Mouse (Mus musculus) forebrain, embryonic 14.5 days (tissue): ENCODE results near the gene Sox13. TPM values are rescaled to one million over a fixed set of nuclear protein-coding genes. Genes with fewer than 3 reads are reported as not detected.

ENCODE experiments used
- ATAC-seq: fragments of 200-750 bp; cut with Nextera tagmentation; 2 replicates; pipeline ENCODE4 v1.8.0; 2017; ENCODE audit warnings: mild to moderate bottlenecking, moderate library complexity
- DNase-seq: peaks from one replicate; pipeline ENCODE4 v3.0.0-alpha.2; 2015; ENCODE audit warnings: low spot score
- H3K27ac ChIP-seq: fragments of 300-500 bp; sonication (generic); 2 replicates; pipeline ENCODE4 v1.5.1; 2014; ENCODE audit warnings: low read depth, mild to moderate bottlenecking, control low read depth, low read length, moderate library complexity
- H3K27me3 ChIP-seq: fragments of 300-500 bp; sonication (generic); replicated peaks from 2 replicates; pipeline ENCODE4 v1.6.1; 2014; ENCODE audit warnings: low read length, control low read depth, mixed read lengths; ENCODE audit not compliant: control insufficient read depth, insufficient read depth
- H3K36me3 ChIP-seq: fragments of 300-500 bp; sonication (generic); 2 replicates; pipeline ENCODE4 v1.6.1; 2014; ENCODE audit warnings: low read length, control low read depth; ENCODE audit not compliant: control insufficient read depth, insufficient read depth
- H3K4me1 ChIP-seq: fragments of 300-500 bp; sonication (generic); 2 replicates; pipeline ENCODE4 v1.6.1; 2014; ENCODE audit warnings: antibody characterized with exemption, low read length, control low read depth; ENCODE audit not compliant: control insufficient read depth, insufficient read depth
- H3K4me2 ChIP-seq: fragments of 300-500 bp; sonication (generic); 2 replicates; pipeline ENCODE4 v1.6.1; 2014; ENCODE audit warnings: mild to moderate bottlenecking, control low read depth, low read length
- H3K4me3 ChIP-seq: fragments of 300-500 bp; sonication (generic); 2 replicates; pipeline ENCODE4 v1.5.1; 2014; ENCODE audit warnings: low read depth, low read length, control low read depth
- H3K9ac ChIP-seq: fragments of 300-500 bp; sonication (generic); 2 replicates; pipeline ENCODE4 v1.6.1; 2014; ENCODE audit warnings: mild to moderate bottlenecking, low read length, control low read depth, moderate library complexity
- H3K9me3 ChIP-seq: fragments of 300-500 bp; sonication (generic); replicated peaks from 2 replicates; pipeline ENCODE4 v1.6.1; 2016; ENCODE audit warnings: low read length, control low read depth, mixed read lengths; ENCODE audit not compliant: control insufficient read depth
- WGBS: fragments of 180-500 bp; shearing (Covaris S2); extraction: QIAGEN DNeasy Blood & Tissue Kit; methylation state at CpG from one replicate; pipeline ENCODE4 v1.1.7; 2014; 5-methylcytosine and 5-hydroxymethylcytosine counted together
- polyA plus RNA-seq: library from polyadenylated mRNA; unstranded; fragments of >200 nt; fragmentation: Nextera tagmentation; extraction: Ambion mirVana; gene quantifications from 2 replicates; pipeline ENCODE4 v1.2.1, GENCODE M21; 2014

Sox13 gene
- polyA plus RNA-seq, 1 experiment from 2014 or later = 4.3 TPM

GRCm38 (mm10) chr1:133421975-133422570, 2.1 kb downstream of the Sox13 start:
- DNase-seq (no peak), ATAC-seq (no peak)
- H3K4me3 ChIP-seq = peak overlapping the region; percentile 73
- H3K4me1 ChIP-seq = peaks cover 6% of the 10 kb centered on the region; the same call in 1 of the 2 replicates
- no peaks in the 10 kb centered on the region for H3K36me3 ChIP-seq
- H3K9ac ChIP-seq = peak overlapping the region; percentile 79
- no peak overlapping the region for H3K27ac ChIP-seq
- peak overlapping the region; percentile 100 for H3K4me2 ChIP-seq
- no peaks in the 10 kb centered on the region for H3K9me3 ChIP-seq
- WGBS = 45% methylated on average over 16 of the region's 16 CpGs
- H3K27me3 ChIP-seq = no peaks in the 10 kb centered on the region

DNA sequence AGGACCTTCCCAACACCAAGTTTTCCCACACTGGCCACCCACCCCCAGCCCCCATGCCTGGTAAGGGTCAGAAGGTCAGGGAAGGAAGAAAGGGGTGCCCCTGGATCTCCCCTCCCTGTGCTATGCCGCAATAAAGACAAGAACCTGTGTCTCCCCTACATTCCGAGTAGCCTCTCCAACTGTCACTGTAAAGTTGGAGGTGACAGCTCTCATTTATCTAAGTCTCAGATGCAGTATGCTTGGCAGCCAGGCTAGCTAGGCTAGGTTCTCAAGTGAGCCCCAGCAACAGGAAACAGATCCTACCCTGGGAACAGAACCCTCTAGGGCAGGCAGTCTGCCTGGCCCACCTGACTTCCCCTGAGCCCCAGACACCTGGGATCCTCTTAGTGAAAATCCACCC, 3.1 kb downstream of the Sox13 start:
- H3K4me3 ChIP-seq = no peak overlapping the region
- H3K27ac ChIP-seq = no peak overlapping the region
- ATAC-seq = no peak
- no peaks in the 10 kb centered on the region for H3K27me3 ChIP-seq
- H3K4me2 ChIP-seq = no peak overlapping the region
- no peak overlapping the region for H3K9ac ChIP-seq
- H3K9me3 ChIP-seq = no peaks in the 10 kb centered on the region
- no peak for DNase-seq
- H3K4me1 ChIP-seq = peaks cover 6% of the 10 kb centered on the region; the same call in 1 of the 2 replicates
- H3K36me3 ChIP-seq = no peaks in the 10 kb centered on the region
- WGBS = 58% methylated on average over 2 of the region's 2 CpGs

- Histone ChIP-seq H3K27me3 (no peaks in the 10 kb centered on the region), H3K27ac (no peak overlapping the region), H3K9me3 (no peaks in the 10 kb centered on the region), H3K4me3 (no peak overlapping the region), H3K4me1 (peaks cover 6% of the 10 kb centered on the region; the same call in 1 of the 2 replicates), H3K36me3 (no peaks in the 10 kb centered on the region), H3K9ac (no peak overlapping the region), H3K4me2 (no peak overlapping the region)
- ATAC-seq = no peak
- WGBS = 86% methylated on average over 3 of the region's 3 CpGs
- DNase-seq = no peak
These were observed 3.7 kb downstream of the Sox13 start for GRCm38 (mm10) chr1:133420491-133420890.

- H3K4me1 ChIP-seq = peaks cover 6% of the 10 kb centered on the region; the same call in 1 of the 2 replicates
- ATAC-seq = no peak
- H3K9ac ChIP-seq = no peak overlapping the region
- no peaks in the 10 kb centered on the region for H3K27me3 ChIP-seq
- no peaks in the 10 kb centered on the region for H3K9me3 ChIP-seq
- no peak overlapping the region for H3K4me3 ChIP-seq
- WGBS = 84% methylated on average over 3 of the region's 3 CpGs
- H3K4me2 ChIP-seq = no peak overlapping the region
- no peak overlapping the region for H3K27ac ChIP-seq
- DNase-seq = no peak
- H3K36me3 ChIP-seq = no peaks in the 10 kb centered on the region
These were observed 4.9 kb downstream of the Sox13 start for GRCm38 (mm10) chr1:133419178-133419834.

- 16% methylated on average over 28 of the region's 28 CpGs for WGBS
- Histone ChIP-seq H3K36me3 (no peaks in the 10 kb centered on the region), H3K9ac (peak overlapping the region; percentile 42), H3K27me3 (no peaks in the 10 kb centered on the region), H3K27ac (no peak overlapping the region), H3K4me3 (peak overlapping the region; percentile 12), H3K4me1 (peaks cover 6% of the 10 kb centered on the region; the same call in 1 of the 2 replicates), H3K9me3 (no peaks in the 10 kb centered on the region), H3K4me2 (peak overlapping the region; percentile 48)
- ATAC-seq (0 out of 2 replicates have a peak, but pooled peaks have one; percentile 18), DNase-seq (peak; percentile 26)
These were observed 5.9 kb downstream of the Sox13 start for GRCm38 (mm10) chr1:133418164-133418800.

GRCm38 (mm10) chr1:133417539-133417938, 6.6 kb downstream of the Sox13 start:
- no peaks in the 10 kb centered on the region for H3K36me3 ChIP-seq
- H3K9me3 ChIP-seq = no peaks in the 10 kb centered on the region
- DNase-seq = no peak
- no peak overlapping the region for H3K27ac ChIP-seq
- ATAC-seq = no peak
- 91% methylated on average over 1 of the region's 1 CpGs for WGBS
- H3K27me3 ChIP-seq = no peaks in the 10 kb centered on the region
- no peak overlapping the region for H3K4me3 ChIP-seq
- no peak overlapping the region for H3K4me2 ChIP-seq
- H3K4me1 ChIP-seq = peaks cover 6% of the 10 kb centered on the region; the same call in 1 of the 2 replicates
- no peak overlapping the region for H3K9ac ChIP-seq

GRCm38 (mm10) chr1:133417113-133417512, 7.1 kb downstream of the Sox13 start:
- Histone ChIP-seq H3K9me3 (no peaks in the 10 kb centered on the region), H3K27ac (no peak overlapping the region), H3K36me3 (no peaks in the 10 kb centered on the region), H3K4me1 (peaks cover 4% of the 10 kb centered on the region; the same call in 1 of the 2 replicates), H3K4me2 (no peak overlapping the region), H3K9ac (no peak overlapping the region), H3K4me3 (no peak overlapping the region), H3K27me3 (no peaks in the 10 kb centered on the region)
- no peak for DNase-seq
- 81% methylated on average over 3 of the region's 3 CpGs for WGBS
- no peak for ATAC-seq

DNA sequence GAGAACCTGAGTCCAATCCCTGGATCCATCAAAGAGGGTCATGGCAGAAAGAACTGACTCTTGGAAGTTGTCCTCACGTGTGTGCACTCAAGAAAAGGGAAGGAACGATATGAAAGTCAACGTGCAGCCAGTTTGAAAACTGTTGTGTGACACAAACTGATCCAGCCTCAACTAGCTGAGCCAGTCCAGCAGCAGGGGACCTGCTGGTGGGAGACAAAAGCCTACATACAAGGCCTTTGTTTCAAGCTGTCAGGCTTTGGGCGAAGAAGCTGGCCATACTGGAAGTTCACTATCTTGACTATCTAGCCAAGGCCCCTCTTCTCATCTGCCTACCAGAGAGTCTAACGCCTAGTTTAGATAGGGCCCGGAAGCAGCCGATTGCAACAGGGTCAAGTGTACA, 7.7 kb downstream of the Sox13 start:
- Histone ChIP-seq H3K9ac (no peak overlapping the region), H3K9me3 (no peaks in the 10 kb centered on the region), H3K27ac (no peak overlapping the region), H3K27me3 (no peaks in the 10 kb centered on the region), H3K4me2 (no peak overlapping the region), H3K4me1 (peaks cover 4% of the 10 kb centered on the region; the same call in 1 of the 2 replicates), H3K36me3 (no peaks in the 10 kb centered on the region), H3K4me3 (no peak overlapping the region)
- ATAC-seq (no peak), DNase-seq (no peak)
- 92% methylated on average over 7 of the region's 7 CpGs for WGBS

DNA sequence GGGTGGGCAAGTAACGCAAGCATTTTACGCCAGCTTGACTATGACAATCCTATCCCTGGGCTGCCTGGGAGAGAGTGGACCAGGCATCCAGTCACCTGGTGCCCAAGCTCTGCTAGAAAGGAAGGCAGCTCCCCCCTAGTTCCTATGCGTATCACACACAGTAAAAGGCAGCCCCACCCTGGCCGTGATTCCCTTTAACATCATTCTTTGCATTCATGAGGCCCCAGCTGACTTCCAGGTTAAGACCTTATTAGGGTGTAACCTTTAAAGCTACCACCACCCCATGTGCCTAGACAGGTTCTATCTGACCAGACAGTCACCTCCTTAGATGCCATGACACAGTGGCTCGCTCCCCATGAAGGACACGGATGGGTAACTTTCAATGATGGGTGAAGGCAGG, 8.7 kb downstream of the Sox13 start:
- DNase-seq (no peak), ATAC-seq (no peak)
- H3K4me1 ChIP-seq = peaks cover 4% of the 10 kb centered on the region; the same call in 1 of the 2 replicates
- no peak overlapping the region for H3K9ac ChIP-seq
- H3K36me3 ChIP-seq = no peaks in the 10 kb centered on the region
- no peaks in the 10 kb centered on the region for H3K27me3 ChIP-seq
- WGBS = 64% methylated on average over 6 of the region's 6 CpGs
- no peak overlapping the region for H3K27ac ChIP-seq
- no peak overlapping the region for H3K4me3 ChIP-seq
- H3K9me3 ChIP-seq = no peaks in the 10 kb centered on the region
- no peak overlapping the region for H3K4me2 ChIP-seq
